Mouse (Mus musculus) ES-E14 (cell line): ENCODE data around the gene Ctnnd2.

Experiments used
- HCFC1 ChIP-seq: IDR thresholded peaks from 2 replicates; pipeline ENCODE4 v1.6.1; 2012; ENCODE audit warnings: low read length, inconsistent platforms, borderline replicate concordance; ENCODE audit not compliant: insufficient read depth
- MAFK ChIP-seq: IDR thresholded peaks from 2 replicates; pipeline ENCODE4 v1.6.1; 2014; ENCODE audit warnings: mild to moderate bottlenecking, low read depth, low read length, inconsistent platforms; ENCODE audit not compliant: insufficient read depth
- ZC3H11A ChIP-seq: IDR thresholded peaks from 2 replicates; pipeline ENCODE4 v1.6.1; 2012; ENCODE audit warnings: low read depth, mild to moderate bottlenecking, inconsistent platforms, low read length, borderline replicate concordance
- ZNF384 ChIP-seq: IDR thresholded peaks from 2 replicates; pipeline ENCODE4 v1.6.1; 2012; ENCODE audit warnings: low read depth, low read length, inconsistent platforms

GRCm38 (mm10) chr15:30506476-30506875 is 334.1 kb downstream of the Ctnnd2 start:
- TF ChIP-seq ZNF384 (no peak), MAFK (no peak), ZC3H11A (no peak), HCFC1 (no peak)
